Mouse (Mus musculus): ENCODE data around the gene Alpl.

DNA sequence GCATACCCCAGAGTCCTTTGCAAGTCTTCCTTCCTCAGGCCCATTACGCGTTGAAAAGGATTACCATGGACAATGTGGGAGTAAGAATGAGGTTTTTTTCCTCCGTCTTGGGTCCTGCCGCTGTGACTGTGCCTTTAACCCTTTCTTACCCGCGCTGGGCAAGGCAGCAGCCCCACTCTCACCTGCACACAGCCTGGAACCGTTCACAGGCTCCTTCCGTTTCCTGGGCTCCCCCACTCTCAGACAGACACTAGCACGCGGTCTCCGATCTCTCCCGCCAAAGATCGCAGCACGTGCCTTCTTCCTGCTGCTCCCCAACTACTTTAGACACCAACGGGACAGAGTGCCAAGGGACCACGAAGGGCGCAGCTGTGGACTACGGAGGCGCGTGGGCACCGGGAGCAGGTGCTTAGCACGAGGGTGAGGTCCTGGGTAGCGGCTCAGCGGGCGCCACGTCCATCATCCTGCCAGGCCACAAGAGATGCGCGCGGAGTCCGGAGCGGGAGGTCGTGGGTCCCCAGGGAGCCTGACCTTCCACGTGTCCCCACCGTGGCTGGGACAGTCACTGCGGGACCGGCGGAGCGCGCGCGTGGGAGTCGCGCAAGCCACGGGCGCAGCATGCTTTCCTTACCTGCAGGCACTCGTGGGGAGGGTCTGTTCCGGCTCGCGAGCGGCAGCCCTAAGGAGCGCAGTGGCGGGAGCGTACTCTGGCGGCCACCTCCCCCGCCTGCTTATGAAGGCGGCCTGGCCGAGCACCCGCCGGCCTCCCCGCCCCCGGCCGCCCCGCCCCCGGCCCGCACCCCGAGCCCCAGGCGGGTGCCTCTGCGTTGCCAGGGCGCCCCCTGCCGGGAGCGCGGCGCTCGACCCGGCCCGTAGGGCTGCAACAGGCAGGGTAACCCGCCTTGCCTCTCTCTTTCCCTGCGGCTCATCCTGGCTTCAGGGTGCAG, at the start of gene Alpl:
- TF ChIP-seq POLR2A (IDR thresholded peaks at IDR 0.05; ENCODE audit: extremely low read depth, insufficient read depth, low read length) (no peak), CTCF (IDR thresholded peaks at IDR 0.05; ENCODE audit: low read depth, low read length) (peak; percentile 79)
